Mouse (Mus musculus): ENCODE measurements around the gene Depdc5.
A peak's percentile ranks its signal among the peaks of the same experiment; 100 is the strongest.
"Not testable (repeated sequence)": the region's sequence is repeated elsewhere in the genome, so short reads cannot be mapped to it uniquely, and the experiment has no call there.

The Depdc5 gene

DNA sequence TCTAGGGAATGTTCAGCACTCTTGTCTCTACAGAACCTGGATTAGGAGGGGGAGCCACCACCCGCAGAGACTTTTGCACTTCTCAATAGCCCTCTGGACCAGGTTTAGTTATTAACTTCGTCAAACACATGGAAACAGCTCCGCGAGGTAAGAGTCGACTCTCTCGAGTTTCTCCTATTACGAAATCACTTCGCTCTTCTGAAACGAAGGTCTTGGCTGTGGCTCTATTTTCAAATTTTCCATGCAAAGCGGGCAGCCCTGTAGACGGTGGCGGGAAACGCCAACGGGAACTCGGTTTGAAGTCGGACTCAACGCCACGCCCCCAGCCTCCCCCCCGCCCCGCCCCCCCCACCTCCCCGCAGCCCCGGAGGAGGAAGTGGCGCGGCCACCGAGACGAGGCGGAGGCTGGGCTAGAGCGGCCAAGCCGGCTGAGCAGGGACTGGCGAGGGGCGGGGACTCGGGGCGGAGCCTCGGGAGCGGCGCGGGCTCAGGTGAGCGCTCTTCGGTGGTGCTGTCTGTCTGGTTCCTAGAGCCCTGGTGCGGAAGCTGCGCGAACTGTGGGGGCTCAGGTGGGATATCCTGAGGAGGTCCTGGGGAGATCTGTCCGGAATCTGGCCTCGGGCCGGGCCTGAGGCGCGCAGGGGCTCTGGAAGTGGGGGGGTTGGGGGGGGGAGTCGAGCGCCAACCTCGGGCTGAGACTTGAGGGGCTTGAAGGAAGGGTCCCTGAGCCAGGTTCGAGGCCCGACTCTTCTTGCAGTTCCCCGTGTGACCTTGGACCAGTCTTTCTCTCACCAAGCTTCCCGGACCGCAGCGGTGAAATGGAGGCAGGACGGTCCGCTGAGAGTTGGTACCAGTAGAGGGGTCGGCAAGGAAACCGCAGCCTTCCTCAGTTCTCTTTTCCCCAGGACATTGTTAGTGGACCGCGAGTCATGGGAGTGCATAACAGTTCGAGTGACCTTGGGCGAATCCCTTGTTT is at the start of gene Depdc5:
TSS of gene Depdc5 (plus strand) at position 449 of the 976 bp plus-strand sequence.
- peak; percentile 86 for DNase-seq

DNA sequence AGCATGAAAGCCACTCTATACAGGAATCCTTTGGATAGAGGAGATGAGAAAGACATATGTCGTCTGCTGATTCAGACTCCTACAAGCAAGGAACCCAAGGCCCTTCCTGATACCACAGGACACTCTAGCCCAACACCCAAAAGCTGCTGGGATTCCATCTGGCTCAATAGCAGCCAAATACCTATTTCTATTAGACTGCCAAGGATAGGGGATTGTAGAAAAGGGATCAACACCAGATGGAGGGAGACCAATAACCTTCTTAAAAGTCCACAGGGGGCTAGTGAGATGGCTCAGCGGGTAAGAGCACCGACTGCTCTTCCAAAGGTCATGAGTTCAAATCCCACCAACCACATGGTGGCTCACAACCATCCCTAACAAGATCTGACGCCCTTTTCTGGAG is 48.1 kb upstream of the Depdc5 start:
- DNase-seq, result no peak

DNA sequence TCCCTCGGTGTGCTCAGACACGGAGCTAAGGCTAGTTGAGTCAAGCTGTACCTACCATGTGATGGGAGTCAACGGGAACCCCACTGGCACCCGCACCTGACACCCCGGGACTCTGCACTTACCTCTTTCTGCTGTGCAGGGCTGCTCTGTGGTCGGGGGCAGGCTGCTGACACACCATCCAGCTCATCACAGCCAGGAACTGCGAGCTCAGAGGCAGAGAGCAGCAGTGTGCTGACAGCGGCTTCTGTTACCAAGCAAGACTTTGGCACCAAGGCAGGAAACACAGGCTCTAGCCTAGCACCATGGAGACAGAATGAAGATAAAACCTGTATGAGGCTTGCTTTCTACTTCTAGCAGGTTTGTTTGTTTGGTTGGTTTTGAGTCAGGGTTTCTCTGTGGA is 43.0 kb upstream of the Depdc5 start:
- DNase-seq, result no peak

- no peak for DNase-seq
Observed at GRCm38 (mm10) chr5:32827009-32827408, 36.5 kb upstream of the Depdc5 start, which contains the start of gene Gm20671. Gene Gm20671, minus strand, starts transcription at chr5:32827109.

- DNase-seq, result not testable (repeated sequence)
Observed at GRCm38 (mm10) chr5:32828766-32829165, 34.7 kb upstream of the Depdc5 start.

DNA sequence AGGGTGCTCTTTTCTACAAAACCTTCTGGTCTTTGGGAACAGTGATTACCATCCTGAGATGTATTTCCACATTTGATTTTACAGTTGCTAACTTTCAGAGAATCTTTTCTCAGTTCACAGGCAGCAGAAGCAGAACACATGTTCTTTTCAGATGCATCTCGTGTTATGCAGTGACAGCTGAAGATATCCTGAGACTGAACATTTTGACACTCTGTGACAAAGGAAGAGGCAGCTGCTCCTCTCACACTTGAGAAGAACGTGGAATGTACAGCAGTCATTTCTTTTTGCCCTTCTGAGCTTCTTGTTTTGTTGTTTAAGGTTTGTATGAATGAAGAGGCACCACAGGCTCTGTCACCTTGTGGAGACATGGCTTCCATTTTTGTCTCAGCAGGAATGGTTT is 33.4 kb upstream of the Depdc5 start:
- no peak for DNase-seq

- DNase-seq, result no peak
Observed at GRCm38 (mm10) chr5:32834497-32834896, 29.0 kb upstream of the Depdc5 start.

DNA sequence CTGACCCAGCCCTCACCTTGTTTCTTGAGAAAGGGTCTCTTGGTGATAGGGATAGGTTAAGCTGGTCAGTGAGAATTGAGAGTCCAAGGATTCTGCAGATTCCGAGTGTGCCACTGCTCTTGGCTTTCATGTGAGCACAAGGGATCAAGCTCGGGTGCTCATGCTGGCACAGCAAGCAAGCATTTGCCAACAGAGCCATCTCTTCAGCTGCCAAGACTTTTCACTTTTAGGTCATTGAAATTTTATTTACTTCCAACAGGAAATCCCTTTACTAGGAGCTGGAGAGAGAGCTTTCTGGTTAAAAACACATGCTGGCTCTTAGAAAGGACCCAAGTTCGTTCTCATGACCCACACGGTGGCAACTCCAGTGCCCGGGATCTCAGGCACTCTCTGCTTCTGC is 26.5 kb upstream of the Depdc5 start:
- DNase-seq, result no peak

GRCm38 (mm10) chr5:32840029-32840428 is 23.5 kb upstream of the Depdc5 start:
- no peak for DNase-seq

- DNase-seq, result no peak
Observed at GRCm38 (mm10) chr5:32849178-32849577, 14.3 kb upstream of the Depdc5 start.

DNA sequence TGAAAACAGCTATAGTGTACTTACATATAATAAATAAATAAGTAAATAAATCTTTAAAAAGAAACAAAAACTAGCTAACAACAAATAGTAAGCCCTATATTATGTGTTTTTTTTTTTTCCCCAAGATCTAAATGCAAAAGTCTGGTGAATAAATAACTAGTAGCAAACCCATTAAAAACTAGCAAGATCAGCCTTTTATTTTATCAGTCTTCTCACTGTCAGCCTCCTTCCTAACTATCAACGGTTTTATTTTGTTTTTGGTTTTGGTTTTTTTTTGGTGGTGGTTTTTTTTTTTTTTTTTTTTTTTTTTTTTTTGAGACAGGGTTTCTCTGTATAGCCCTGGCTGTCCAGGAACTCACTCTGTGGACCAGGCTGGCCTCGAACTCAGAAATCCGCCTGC is 13.9 kb upstream of the Depdc5 start:
- not testable (repeated sequence) for DNase-seq

- DNase-seq, result no peak
Observed at GRCm38 (mm10) chr5:32852026-32852425, 11.5 kb upstream of the Depdc5 start.

DNA sequence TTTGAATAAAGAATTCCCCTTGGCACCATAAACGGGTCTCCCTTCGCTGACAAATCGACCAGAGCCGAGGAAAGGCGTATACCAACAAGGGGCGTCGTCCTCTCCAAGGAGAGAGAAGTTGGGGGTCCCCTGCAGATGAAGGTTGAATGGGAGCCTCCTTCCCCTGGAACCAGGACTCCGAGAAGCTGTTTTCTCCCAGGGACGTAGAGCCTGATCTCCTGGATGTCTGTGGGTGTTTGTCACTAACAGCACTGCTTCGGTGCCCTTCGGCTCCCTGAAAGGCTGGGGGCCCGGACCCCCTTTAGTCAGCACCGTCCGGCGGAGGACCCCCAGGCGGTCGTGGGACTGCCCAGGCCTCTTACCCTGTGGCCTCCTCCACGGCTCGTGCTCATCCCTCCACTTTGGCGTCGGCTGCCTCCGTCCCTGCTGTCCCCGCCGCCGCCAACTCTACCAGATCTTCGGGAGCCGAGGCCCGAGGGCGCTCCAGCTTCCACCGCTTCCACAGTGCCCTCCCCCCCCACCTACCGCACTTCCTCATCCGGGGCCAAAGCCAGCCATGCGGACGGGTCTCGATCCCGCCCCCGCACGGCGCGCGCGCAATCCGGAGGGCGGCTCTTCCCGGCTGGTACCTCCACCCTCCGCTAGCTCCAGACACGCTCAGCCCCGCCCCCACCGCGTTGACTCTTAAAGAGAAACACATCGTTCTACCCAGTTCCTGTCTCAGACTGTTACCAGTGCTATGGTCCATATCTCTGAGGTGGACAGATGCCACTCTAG is 9.6 kb upstream of the Depdc5 start, which contains the start of gene Prr14l:
TSS of gene Prr14l (minus strand) at position 526 of the 777 bp plus-strand sequence.
- DNase-seq, result peak; percentile 100

DNA sequence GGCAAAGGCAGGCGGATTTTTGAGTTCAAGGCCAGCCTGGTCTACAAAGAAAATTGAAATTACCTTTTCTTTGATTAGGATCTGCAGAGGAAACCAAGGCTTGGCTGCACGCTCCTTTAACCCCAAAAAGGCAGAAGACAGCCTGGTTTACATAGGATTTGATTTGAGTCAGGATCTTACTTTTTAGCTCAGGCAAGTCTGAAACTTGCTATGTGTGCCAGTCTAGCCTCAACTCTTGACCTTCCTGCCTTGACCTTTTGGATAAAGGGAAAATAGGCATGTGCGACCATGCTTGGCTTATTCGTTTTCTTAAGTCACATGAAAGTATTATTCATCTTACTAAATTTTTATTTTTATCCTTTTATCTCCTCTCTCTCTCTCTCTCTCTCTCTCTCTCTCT is 8.7 kb upstream of the Depdc5 start:
- no peak for DNase-seq

DNA sequence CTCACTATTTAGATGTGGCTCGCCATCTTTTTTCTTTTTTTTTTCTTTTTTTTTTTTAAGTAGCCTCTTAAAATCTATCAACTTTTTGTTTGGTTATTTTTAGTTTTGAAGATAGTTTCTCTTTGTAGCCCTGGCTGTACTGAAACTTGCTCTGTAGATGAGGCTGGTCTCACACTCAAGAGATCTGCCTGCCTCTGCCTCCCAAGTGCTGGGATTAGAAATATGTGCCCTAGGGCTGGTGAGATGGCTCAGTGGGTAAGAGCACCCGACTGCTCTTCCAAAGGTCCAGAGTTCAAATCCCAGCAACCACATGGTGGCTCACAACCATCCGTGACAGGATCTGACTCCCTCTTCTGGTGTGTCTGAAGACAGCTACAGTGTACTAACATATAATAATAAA is 8.2 kb upstream of the Depdc5 start:
- DNase-seq, result not testable (repeated sequence)

- DNase-seq, result peak; percentile 39
Observed at GRCm38 (mm10) chr5:32857781-32858220, 5.7 kb upstream of the Depdc5 start.

GRCm38 (mm10) chr5:32861082-32861481 is 2.4 kb upstream of the Depdc5 start:
- DNase-seq, result no peak

DNA sequence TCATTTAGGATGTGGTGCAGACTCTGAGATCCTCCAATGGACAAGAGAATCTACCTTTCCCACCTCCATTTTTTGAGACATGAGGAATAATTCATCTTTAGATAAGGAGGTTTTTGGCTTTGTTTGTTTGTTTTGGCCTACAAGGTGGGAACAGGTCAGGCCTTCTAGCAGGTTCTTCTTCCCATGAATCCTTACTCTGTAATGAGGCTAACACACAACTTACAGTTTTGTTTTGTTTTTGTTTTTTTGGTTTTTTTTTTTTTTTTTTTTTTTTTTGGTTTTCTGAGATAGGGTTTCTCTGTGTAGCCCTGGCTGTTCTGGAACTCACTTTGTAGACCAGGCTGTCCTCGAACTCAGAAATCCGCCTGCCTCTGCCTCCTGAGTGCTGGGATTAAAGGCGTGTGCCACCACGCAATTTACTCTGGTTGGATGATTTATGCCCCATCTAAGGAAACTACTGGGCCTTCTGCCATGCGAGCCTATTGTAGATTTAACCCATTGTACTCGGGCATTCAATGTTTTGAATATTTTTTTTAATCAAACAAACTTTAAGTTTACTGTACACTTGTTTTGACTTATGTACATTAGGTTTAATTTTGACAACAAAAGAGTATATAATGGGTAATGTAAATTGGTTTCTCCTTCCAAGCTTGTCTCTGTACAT is 900 bp upstream of the Depdc5 start:
- no peak for DNase-seq

- no peak for DNase-seq
Observed at GRCm38 (mm10) chr5:32869389-32870024, 6.0 kb downstream of the Depdc5 start.

DNA sequence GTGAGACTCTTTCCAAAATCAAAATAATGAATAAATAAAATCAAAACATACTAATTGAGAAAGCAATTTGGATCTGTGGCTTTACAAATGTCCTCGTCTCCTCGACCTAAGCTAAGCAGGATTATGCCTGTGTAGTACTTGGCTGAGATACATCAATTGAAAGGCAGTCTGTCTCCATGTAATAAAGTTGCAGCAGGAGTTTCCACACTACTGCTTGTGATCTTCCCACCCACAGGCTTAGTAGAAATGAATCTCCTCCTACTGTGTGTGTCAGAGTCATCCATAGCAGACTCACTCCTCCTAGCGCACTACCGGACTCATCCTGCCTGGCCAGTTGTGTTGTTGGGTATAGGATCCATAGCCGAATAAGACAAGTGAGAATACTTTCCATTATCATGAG is 8.8 kb downstream of the Depdc5 start:
- DNase-seq, result no peak

DNA sequence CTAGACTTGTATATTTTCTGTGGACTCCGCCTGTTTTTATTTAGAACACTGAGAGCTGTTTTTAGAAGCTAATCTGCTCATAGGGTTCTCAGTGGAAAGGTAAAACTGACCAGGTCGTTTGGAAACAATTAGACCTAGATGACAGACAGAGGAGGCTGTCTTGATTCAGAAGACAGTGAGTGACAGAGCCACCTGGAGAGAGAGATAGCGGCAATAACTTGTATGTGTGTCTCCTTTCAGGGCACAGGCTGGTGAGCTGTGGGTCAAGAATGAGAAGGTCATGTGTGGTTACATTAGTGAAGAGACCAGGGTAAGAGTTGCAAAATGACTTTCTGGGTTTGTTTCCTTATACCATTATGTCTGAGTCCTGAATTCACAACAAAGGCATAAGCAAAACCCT is 23.2 kb downstream of the Depdc5 start:
- DNase-seq, result no peak

DNA sequence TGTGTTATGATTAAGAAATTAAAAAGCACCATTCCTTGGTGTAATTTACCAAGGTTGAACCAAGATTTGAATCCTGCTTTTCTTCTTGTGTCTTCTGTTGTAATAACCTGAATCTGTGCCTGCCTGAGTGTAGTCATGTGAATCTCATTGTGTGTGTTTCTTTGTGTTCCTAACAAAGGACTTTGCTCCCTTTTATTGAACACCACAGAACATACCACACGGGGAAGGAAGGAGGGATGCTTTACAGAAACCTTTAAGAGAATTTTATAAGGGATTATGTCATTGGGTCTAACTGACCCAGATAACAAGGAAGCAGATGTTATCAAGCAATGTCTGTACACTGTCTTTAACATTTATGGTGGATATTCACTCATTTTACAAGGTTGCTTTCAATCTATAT is 44.0 kb downstream of the Depdc5 start:
- no peak for DNase-seq

- DNase-seq, result no peak
Observed at GRCm38 (mm10) chr5:32914071-32914470, 50.6 kb downstream of the Depdc5 start.

Measured in right cerebral cortex, postnatal 4 days (tissue).